Mouse (Mus musculus) ovary, postnatal 10 days (tissue): ENCODE measurements around the gene Hist1h2bl.
"Not testable (repeated sequence)": the region's sequence is repeated elsewhere in the genome, so short reads cannot be mapped to it uniquely, and the experiment has no call there.

ENCODE experiments used
- DNase-seq: peaks from one replicate; pipeline ENCODE4 v3.0.0; 2022; ENCODE audit warnings: low spot score

Gene Hist1h2bl

GRCm38 (mm10) chr13:21715864-21716539 is at the start of gene Hist1h2bl, which contains the start of gene Hist1h2ai:
TSS of gene Hist1h2bl (minus strand) at chr13:21716143.
TSS of gene Hist1h2ai (plus strand) at chr13:21716422.
- DNase-seq: peak; percentile 55

- no peak for DNase-seq
These were observed 39.8 kb upstream of the Hist1h2bl start for GRCm38 (mm10) chr13:21755707-21756106.

GRCm38 (mm10) chr13:21754294-21755001 is 38.5 kb upstream of the Hist1h2bl start:
- DNase-seq: not testable (repeated sequence)

GRCm38 (mm10) chr13:21753524-21754285 is 37.8 kb upstream of the Hist1h2bl start, which contains the start of the genes Hist1h2ak and Hist1h2bn:
TSS of gene Hist1h2ak (minus strand) at chr13:21753827.
TSS of gene Hist1h2bn (plus strand) at chr13:21754123.
- peak; percentile 45 for DNase-seq

DNA sequence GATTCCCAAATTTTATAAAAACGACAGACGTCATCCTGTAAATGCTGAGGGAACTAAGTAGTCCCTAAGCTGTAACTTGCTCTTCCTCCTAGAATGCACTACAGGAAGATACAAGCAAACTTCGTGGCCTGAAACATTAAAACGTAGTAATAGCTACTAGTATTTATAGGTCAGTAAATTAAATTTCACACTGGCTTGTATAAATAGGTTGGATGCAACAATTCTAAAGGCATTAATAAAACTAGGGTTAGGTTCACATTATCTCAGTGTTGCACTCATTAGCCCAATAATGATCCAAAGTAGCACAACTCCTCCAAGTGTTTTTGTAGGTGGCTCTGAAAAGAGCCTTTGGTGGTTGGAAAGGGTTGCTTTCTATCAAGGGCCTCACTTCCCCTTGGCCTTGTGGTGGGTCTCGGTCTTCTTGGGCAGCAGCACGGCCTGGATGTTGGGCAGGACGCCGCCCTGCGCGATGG is 37.1 kb upstream of the Hist1h2bl start:
- no peak for DNase-seq

DNA sequence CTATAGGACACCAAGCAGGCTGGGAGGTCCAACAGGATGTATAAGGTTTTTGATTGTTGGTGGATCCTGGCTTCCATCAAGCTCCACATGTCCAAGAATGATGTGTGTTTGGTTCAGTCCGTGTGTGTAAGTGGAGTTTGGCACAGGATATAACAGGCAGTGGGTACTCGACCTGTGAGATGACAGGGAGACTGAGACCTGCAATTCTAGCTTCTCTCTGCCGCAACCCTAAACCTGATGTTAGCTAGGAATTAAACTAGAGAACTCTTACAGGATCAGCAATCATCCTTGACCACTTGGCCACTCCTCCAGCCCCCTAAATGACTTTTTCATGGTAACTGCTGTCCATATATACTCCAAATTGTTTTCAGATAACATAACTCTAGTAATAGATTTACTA is 36.4 kb upstream of the Hist1h2bl start:
- no peak for DNase-seq

DNA sequence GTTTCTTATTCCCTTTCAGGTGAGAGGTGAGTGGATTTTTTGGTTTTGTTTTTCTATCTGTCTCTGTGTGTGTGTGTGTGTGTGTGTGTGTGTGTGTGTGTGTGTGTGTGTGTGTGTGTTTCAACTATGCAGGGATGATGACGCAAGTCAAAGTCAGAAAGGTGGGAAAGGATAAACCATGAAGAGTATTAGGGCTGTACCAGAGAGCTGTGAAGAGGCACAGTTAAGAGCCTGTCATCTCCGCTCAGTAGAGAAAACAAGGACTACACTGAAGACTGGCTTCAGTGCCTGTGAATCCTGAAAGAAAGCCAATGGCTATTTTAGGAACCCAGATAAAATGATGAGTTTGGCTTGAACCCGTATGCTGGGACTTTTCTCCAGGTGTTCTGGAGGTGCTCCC is 35.9 kb upstream of the Hist1h2bl start:
- no peak for DNase-seq

GRCm38 (mm10) chr13:21751417-21751816 is 35.5 kb upstream of the Hist1h2bl start:
- no peak for DNase-seq

- peak; percentile 91 for DNase-seq
These were observed 34.4 kb upstream of the Hist1h2bl start, which contains the start of gene Hist1h4k for GRCm38 (mm10) chr13:21750159-21751017. TSS of gene Hist1h4k (minus strand) at chr13:21750505.

GRCm38 (mm10) chr13:21749387-21750158 is 33.6 kb upstream of the Hist1h2bl start:
- no peak for DNase-seq

DNA sequence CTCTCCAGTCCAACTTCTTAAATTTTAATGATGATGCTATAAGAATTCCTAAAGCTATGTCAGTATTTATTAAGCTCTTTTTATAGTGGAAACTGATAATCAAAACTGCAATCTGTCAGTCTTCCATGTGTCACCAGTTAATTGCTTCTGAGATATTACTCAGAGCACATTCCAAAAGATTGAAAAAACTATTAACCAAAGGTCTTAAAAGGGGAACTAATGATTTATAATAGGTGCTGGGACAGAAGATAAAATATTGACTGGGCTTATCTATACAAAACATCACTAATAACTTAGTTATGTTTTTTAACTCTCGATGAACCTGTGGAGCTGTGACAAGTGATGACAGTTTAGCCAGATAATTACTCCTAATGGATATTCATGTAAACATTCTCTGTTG is 29.1 kb upstream of the Hist1h2bl start:
- DNase-seq: no peak

DNA sequence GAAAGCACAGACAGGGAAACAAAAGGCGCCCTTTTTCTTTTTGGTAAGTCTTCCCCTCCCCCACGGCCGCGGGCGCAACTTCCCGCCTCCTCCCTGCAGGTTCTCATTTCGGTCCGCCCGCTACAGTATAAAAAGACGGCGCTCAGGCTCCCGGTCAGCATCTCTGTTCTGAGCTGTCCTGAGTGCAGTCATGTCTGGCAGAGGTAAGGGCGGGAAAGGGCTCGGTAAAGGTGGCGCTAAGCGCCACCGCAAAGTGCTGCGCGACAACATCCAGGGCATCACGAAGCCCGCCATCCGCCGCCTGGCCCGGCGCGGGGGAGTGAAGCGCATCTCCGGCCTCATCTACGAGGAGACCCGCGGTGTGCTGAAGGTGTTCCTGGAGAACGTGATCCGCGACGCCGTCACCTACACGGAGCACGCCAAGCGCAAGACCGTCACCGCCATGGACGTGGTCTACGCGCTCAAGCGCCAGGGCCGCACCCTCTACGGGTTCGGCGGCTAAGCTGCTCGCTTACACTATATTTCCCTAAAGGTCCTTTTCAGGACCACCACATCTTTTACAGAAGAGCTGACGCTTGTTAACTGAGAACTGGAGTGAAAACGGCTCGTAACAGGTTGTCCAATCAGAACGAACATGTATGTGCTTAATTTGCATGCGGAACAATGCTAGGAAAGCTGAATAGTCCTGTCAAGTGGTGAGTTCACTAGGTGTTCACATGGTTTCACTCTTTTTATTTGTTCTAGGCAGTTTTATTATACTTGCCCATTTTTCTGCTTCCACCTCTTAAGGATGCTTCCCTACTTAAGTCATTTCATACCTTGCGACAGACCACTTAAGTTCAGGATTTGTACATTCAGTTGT is 19.2 kb upstream of the Hist1h2bl start, which contains the start of gene Hist1h4j:
Hist1h4j (plus strand) TSS at position 159 of the 862 bp plus-strand sequence.
- DNase-seq: peak; percentile 60

DNA sequence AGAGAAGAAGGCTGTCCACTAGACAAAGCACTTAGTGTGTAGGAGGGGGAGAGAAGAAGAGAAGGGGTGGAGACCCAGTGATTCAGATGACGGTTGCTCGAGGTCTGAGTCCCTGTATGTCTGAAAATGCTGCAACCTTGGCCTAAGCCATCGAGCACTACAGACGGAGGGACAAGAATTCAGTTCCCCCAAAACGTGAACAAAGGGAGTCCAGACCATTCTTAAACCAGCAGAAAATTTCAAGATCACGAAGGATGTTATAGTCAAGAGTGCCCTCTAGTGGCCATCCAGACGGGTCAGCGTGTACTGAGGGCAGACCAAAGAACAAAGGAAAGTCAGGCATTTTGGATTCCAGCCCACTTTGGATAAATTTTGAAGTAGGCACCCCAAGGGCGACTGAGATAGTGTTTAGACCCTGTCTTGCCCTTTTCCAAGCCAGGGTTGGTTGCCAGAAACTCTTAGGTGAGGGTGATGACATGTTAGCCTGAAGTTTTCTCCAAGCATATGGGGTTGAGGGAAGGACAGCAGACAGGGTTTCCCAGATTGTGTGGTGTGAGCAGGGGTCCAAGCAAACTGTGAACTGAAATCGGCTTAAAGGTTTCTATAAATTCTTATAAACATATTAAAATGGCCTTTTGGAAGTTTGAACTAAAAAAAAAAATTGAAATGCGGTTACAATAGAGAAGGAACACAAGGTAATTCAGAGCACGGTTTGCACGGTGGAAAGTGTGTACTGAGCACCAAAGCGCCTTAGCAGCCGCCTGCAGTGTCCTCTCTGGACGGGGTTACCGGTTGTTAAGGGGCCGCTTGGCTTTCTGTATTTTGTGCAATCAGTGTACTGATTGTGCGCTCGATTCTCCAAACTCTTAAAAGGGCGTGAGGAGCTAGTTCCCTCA is 18.3 kb upstream of the Hist1h2bl start:
- no peak for DNase-seq

GRCm38 (mm10) chr13:21733466-21733865 is 17.5 kb upstream of the Hist1h2bl start:
- no peak for DNase-seq

GRCm38 (mm10) chr13:21729544-21729943 is 13.6 kb upstream of the Hist1h2bl start:
- no peak for DNase-seq

GRCm38 (mm10) chr13:21727948-21728572 is 12.1 kb upstream of the Hist1h2bl start:
- DNase-seq: no peak

GRCm38 (mm10) chr13:21722993-21723836 is 7.3 kb upstream of the Hist1h2bl start:
- DNase-seq: no peak
